Mouse (Mus musculus) myocyte (in vitro differentiated cells): ENCODE measurements around the gene Lrat.

ENCODE experiments used
- CEBPB ChIP-seq: IDR thresholded peaks from 2 replicates; pipeline ENCODE4 v1.6.1; 2011; ENCODE audit warnings: mild to moderate bottlenecking, moderate library complexity; ENCODE audit not compliant: poor library complexity, insufficient read depth, severe bottlenecking
- E2F4 ChIP-seq: IDR thresholded peaks from one replicate; pipeline ENCODE4 v1.6.1; 2011; ENCODE audit warnings: mild to moderate bottlenecking, control low read depth, moderate library complexity; ENCODE audit not compliant: insufficient read depth
- MAX ChIP-seq: IDR thresholded peaks from one replicate; pipeline ENCODE4 v1.6.1; 2011; ENCODE audit warnings: low read depth, mild to moderate bottlenecking, control low read depth
- MYOG ChIP-seq, 3 experiments: IDR thresholded peaks; one replicate each; pipeline ENCODE4 v1.6.1; 2011; ENCODE audit warnings: control low read depth in 2 of 3, low read depth in 2 of 3, mild to moderate bottlenecking in 2 of 3; ENCODE audit not compliant: insufficient read length in 2 of 3, control insufficient read depth in 1 of 3, insufficient read depth in 1 of 3
- POLR2A ChIP-seq: IDR thresholded peaks from one replicate; pipeline ENCODE4 v1.6.1; 2011; ENCODE audit warnings: low read depth, mild to moderate bottlenecking, control low read depth, moderate library complexity; ENCODE audit not compliant: insufficient read length
- SRF ChIP-seq: IDR thresholded peaks from one replicate; pipeline ENCODE4 v1.6.1; 2011; ENCODE audit warnings: low read depth; ENCODE audit not compliant: control insufficient read depth, insufficient read length
- TCF12 ChIP-seq: IDR thresholded peaks from one replicate; pipeline ENCODE4 v1.6.1; 2011; ENCODE audit warnings: mild to moderate bottlenecking, control low read depth; ENCODE audit not compliant: poor library complexity, insufficient read depth, severe bottlenecking
- TCF3 ChIP-seq: IDR thresholded peaks from one replicate; pipeline ENCODE4 v1.6.1; 2011; ENCODE audit warnings: low read depth, control low read depth; ENCODE audit not compliant: insufficient read length
- USF1 ChIP-seq: IDR thresholded peaks from one replicate; pipeline ENCODE4 v1.6.1; 2011; ENCODE audit warnings: low read depth, mild to moderate bottlenecking, control low read depth, moderate library complexity

DNA sequence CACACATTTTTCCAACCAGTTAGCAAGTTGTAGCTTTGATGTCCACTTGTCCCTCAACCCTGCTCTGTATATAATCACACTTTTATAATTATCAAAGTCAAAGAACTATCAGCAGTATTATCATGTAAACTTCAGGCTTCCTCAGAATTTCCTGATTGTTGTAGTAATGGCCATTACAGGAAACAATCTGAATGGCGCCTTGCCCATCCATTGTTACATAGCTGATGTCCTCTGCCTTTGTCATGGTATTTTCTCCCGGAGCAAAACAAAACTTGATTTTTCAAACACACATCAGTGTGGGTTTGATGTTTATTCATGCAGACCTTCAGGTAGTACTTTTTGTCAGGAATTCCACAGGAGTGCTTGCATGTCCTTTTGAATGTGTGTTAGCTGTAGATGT is 4.9 kb upstream of the Lrat start:
- TF ChIP-seq CEBPB (no peak), E2F4 (no peak), POLR2A (no peak), MAX (no peak), TCF12 (no peak), SRF (no peak), MYOG (IDR thresholded peaks at IDR 0.05; ENCODE audit: control insufficient read depth in 1 of 3, insufficient read depth in 1 of 3, insufficient read length in 2 of 3, low read depth in 2 of 3) (no peak), USF1 (no peak), TCF3 (no peak)
